Mouse (Mus musculus) embryonic facial prominence, embryonic 12.5 days (tissue): ENCODE results near the gene Ccdc92b. TPM values are rescaled to one million over a fixed set of nuclear protein-coding genes. Genes with fewer than 3 reads are reported as not detected.

ENCODE experiments used
- ATAC-seq: fragments of 200-750 bp; cut with Nextera tagmentation; 2 replicates; pipeline ENCODE4 v1.8.0; 2017; ENCODE audit not compliant: insufficient number of reproducible peaks, insufficient read depth, low FRiP score, low TSS enrichment
- H3K27ac ChIP-seq: fragments of 300-500 bp; sonication (generic); 2 replicates; pipeline ENCODE4 v1.5.1; 2016; ENCODE audit warnings: mild to moderate bottlenecking
- H3K27me3 ChIP-seq: fragments of 300-500 bp; sonication (generic); 2 replicates; pipeline ENCODE4 v1.6.1; 2016; ENCODE audit warnings: mild to moderate bottlenecking, moderate library complexity
- H3K36me3 ChIP-seq: fragments of 300-500 bp; sonication (generic); 2 replicates; pipeline ENCODE4 v1.6.1; 2016; ENCODE audit warnings: mild to moderate bottlenecking
- H3K4me1 ChIP-seq: fragments of 300-500 bp; sonication (generic); 2 replicates; pipeline ENCODE4 v1.6.1; 2016
- H3K4me2 ChIP-seq: fragments of 300-500 bp; sonication (generic); replicated peaks from 2 replicates; pipeline ENCODE4 v1.6.1; 2016; ENCODE audit warnings: mild to moderate bottlenecking, moderate library complexity
- H3K4me3 ChIP-seq: fragments of 300-500 bp; sonication (generic); 2 replicates; pipeline ENCODE4 v1.5.1; 2016; ENCODE audit warnings: mild to moderate bottlenecking
- H3K9ac ChIP-seq: fragments of 300-500 bp; sonication (generic); 2 replicates; pipeline ENCODE4 v1.6.1; 2016; ENCODE audit warnings: mild to moderate bottlenecking, moderate library complexity
- H3K9me3 ChIP-seq: fragments of 300-500 bp; sonication (generic); 2 replicates; pipeline ENCODE4 v1.6.1; 2016; ENCODE audit warnings: mild to moderate bottlenecking, moderate library complexity
- WGBS: fragments of 180-500 bp; shearing (Covaris S2); methylation state at CpG from one replicate; pipeline ENCODE4 v1.1.7; 2016; 5-methylcytosine and 5-hydroxymethylcytosine counted together
- polyA plus RNA-seq: library from polyadenylated mRNA; unstranded; fragments of >200 nt; fragmentation: Nextera tagmentation; extraction: Ambion mirVana; gene quantifications from 2 replicates; pipeline ENCODE4 v1.2.1, GENCODE M21; 2016

Ccdc92b gene
- polyA plus RNA-seq, 1 experiment from 2014 or later: 1.4 TPM

GRCm38 (mm10) chr11:74638791-74639411 is 19.5 kb downstream of the Ccdc92b start:
- Histone ChIP-seq H3K4me3 (peak overlapping the region; percentile 71), H3K9me3 (no peaks in the 10 kb centered on the region), H3K4me2 (peak overlapping the region; percentile 85), H3K9ac (peak overlapping the region; percentile 79), H3K27ac (peak overlapping the region; percentile 81), H3K36me3 (no peaks in the 10 kb centered on the region), H3K4me1 (peaks cover 14% of the 10 kb centered on the region; the same call in 1 of the 2 replicates), H3K27me3 (0 out of 2 replicates have a peak, but pooled peaks cover 9% of the 10 kb centered on the region)
- 11% methylated on average over 9 of the region's 9 CpGs for WGBS
- ATAC-seq: peak; percentile 35; the same call in 1 of the 2 replicates

- no peak for ATAC-seq
- 0 out of 2 replicates have a peak, but pooled peaks cover 9% of the 10 kb centered on the region for H3K27me3 ChIP-seq
- no peak overlapping the region for H3K27ac ChIP-seq
- peaks cover 14% of the 10 kb centered on the region; the same call in 1 of the 2 replicates for H3K4me1 ChIP-seq
- H3K4me2 ChIP-seq: no peak overlapping the region
- no peak overlapping the region for H3K9ac ChIP-seq
- H3K4me3 ChIP-seq: no peak overlapping the region
- H3K36me3 ChIP-seq: no peaks in the 10 kb centered on the region
- WGBS: 76% methylated on average over 1 of the region's 1 CpGs
- H3K9me3 ChIP-seq: no peaks in the 10 kb centered on the region
Observed at GRCm38 (mm10) chr11:74639628-74640027, 20.2 kb downstream of the Ccdc92b start.

- no peak overlapping the region for H3K4me3 ChIP-seq
- ATAC-seq: no peak
- no peaks in the 10 kb centered on the region for H3K27me3 ChIP-seq
- no peaks in the 10 kb centered on the region for H3K9me3 ChIP-seq
- no peaks in the 10 kb centered on the region for H3K36me3 ChIP-seq
- H3K27ac ChIP-seq: no peak overlapping the region
- WGBS: 88% methylated on average over 1 of the region's 1 CpGs
- H3K4me1 ChIP-seq: peaks cover 21% of the 10 kb centered on the region
- H3K9ac ChIP-seq: no peak overlapping the region
- no peak overlapping the region for H3K4me2 ChIP-seq
Observed at GRCm38 (mm10) chr11:74647966-74648365, 28.6 kb downstream of the Ccdc92b start.

GRCm38 (mm10) chr11:74648676-74649075 is 29.3 kb downstream of the Ccdc92b start:
- Histone ChIP-seq H3K4me1 (peaks cover 23% of the 10 kb centered on the region), H3K36me3 (no peaks in the 10 kb centered on the region), H3K9me3 (no peaks in the 10 kb centered on the region), H3K27me3 (no peaks in the 10 kb centered on the region), H3K4me3 (peak overlapping the region; percentile 98), H3K27ac (peak overlapping the region; percentile 63), H3K4me2 (peak overlapping the region; percentile 94), H3K9ac (peak overlapping the region; percentile 84)
- WGBS: 14% methylated on average over 1 of the region's 1 CpGs
- ATAC-seq: no peak

GRCm38 (mm10) chr11:74649095-74649646 is 29.8 kb downstream of the Ccdc92b start, which contains the start of gene Cluh:
Cluh (plus strand) TSS chr11:74649495.
- peak within 1 kb of the TSS; percentile 63 for H3K27ac ChIP-seq
- H3K27me3 ChIP-seq: no peaks in the 10 kb centered on the region
- H3K4me3 ChIP-seq: peak within 1 kb of the TSS; percentile 98
- under 1% methylated on average over 47 of the region's 58 CpGs for WGBS
- peak within 1 kb of the TSS; percentile 94 for H3K4me2 ChIP-seq
- peak; percentile 86 for ATAC-seq
- no peaks in the 10 kb centered on the region for H3K36me3 ChIP-seq
- H3K4me1 ChIP-seq: peaks cover 23% of the 10 kb centered on the region
- H3K9me3 ChIP-seq: no peaks in the 10 kb centered on the region
- peak within 1 kb of the TSS; percentile 84 for H3K9ac ChIP-seq

- no peaks in the 10 kb centered on the region for H3K27me3 ChIP-seq
- no peaks in the 10 kb centered on the region for H3K36me3 ChIP-seq
- 2% methylated on average over 53 of the region's 53 CpGs for WGBS
- H3K9me3 ChIP-seq: no peaks in the 10 kb centered on the region
- peak overlapping the region; percentile 54 for H3K27ac ChIP-seq
- peak overlapping the region; percentile 84 for H3K9ac ChIP-seq
- H3K4me1 ChIP-seq: peaks cover 23% of the 10 kb centered on the region
- ATAC-seq: peak; percentile 44; the same call in 1 of the 2 replicates
- H3K4me3 ChIP-seq: peak overlapping the region; percentile 98
- peak overlapping the region; percentile 94 for H3K4me2 ChIP-seq
Observed at GRCm38 (mm10) chr11:74649647-74650551, 30.5 kb downstream of the Ccdc92b start.

- Histone ChIP-seq H3K9ac (peak overlapping the region; percentile 84; the same call in 1 of the 2 replicates), H3K27me3 (no peaks in the 10 kb centered on the region), H3K9me3 (no peaks in the 10 kb centered on the region), H3K4me2 (peak overlapping the region; percentile 94), H3K36me3 (no peaks in the 10 kb centered on the region), H3K27ac (no peak overlapping the region), H3K4me1 (peaks cover 23% of the 10 kb centered on the region), H3K4me3 (peak overlapping the region; percentile 98)
- WGBS: 57% methylated on average over 4 of the region's 4 CpGs
- no peak for ATAC-seq
Observed at GRCm38 (mm10) chr11:74650576-74651100, 31.2 kb downstream of the Ccdc92b start.

GRCm38 (mm10) chr11:74652791-74653191 is 33.4 kb downstream of the Ccdc92b start:
- H3K4me2 ChIP-seq: no peak overlapping the region
- H3K4me3 ChIP-seq: no peak overlapping the region
- no peaks in the 10 kb centered on the region for H3K9me3 ChIP-seq
- H3K27ac ChIP-seq: no peak overlapping the region
- WGBS: 92% methylated on average over 4 of the region's 4 CpGs
- peaks cover 14% of the 10 kb centered on the region for H3K36me3 ChIP-seq
- H3K27me3 ChIP-seq: no peaks in the 10 kb centered on the region
- peaks cover 23% of the 10 kb centered on the region for H3K4me1 ChIP-seq
- no peak for ATAC-seq
- no peak overlapping the region for H3K9ac ChIP-seq

- Histone ChIP-seq H3K27ac (0 out of 2 replicates have a peak overlapping the region, but pooled peaks have one; percentile 41), H3K4me2 (no peak overlapping the region; the same call in 1 of the 2 replicates), H3K36me3 (peaks cover 20% of the 10 kb centered on the region), H3K27me3 (no peaks in the 10 kb centered on the region), H3K9me3 (no peaks in the 10 kb centered on the region), H3K4me3 (no peak overlapping the region), H3K4me1 (peaks cover 23% of the 10 kb centered on the region), H3K9ac (no peak overlapping the region)
- no peak for ATAC-seq
- whole genome bisulfite sequencing: 46% methylated on average over 6 of the region's 6 CpGs
Observed at GRCm38 (mm10) chr11:74653385-74653784, 34.0 kb downstream of the Ccdc92b start.

GRCm38 (mm10) chr11:74655941-74656340 is 36.5 kb downstream of the Ccdc92b start:
- no peak for ATAC-seq
- Histone ChIP-seq H3K27ac (no peak overlapping the region), H3K4me1 (peaks cover 11% of the 10 kb centered on the region), H3K27me3 (no peaks in the 10 kb centered on the region), H3K36me3 (peaks cover 45% of the 10 kb centered on the region), H3K9ac (no peak overlapping the region), H3K4me3 (no peak overlapping the region), H3K9me3 (no peaks in the 10 kb centered on the region), H3K4me2 (no peak overlapping the region)
- WGBS: 90% methylated on average over 3 of the region's 3 CpGs

GRCm38 (mm10) chr11:74660336-74660735 is 40.9 kb downstream of the Ccdc92b start:
- no peak overlapping the region for H3K27ac ChIP-seq
- H3K9ac ChIP-seq: no peak overlapping the region
- no peak overlapping the region for H3K4me3 ChIP-seq
- no peak for ATAC-seq
- no peaks in the 10 kb centered on the region for H3K27me3 ChIP-seq
- peaks cover 87% of the 10 kb centered on the region for H3K36me3 ChIP-seq
- no peaks in the 10 kb centered on the region for H3K4me1 ChIP-seq
- no peaks in the 10 kb centered on the region for H3K9me3 ChIP-seq
- H3K4me2 ChIP-seq: no peak overlapping the region
- WGBS: 92% methylated on average over 13 of the region's 13 CpGs
